Mouse (Mus musculus) large intestine, adult 2 months (tissue): ENCODE measurements around the gene Sept8. TPM values are rescaled to one million over a fixed set of nuclear protein-coding genes. Genes with fewer than 3 reads are reported as not detected.

ENCODE experiments used
- DNase-seq: peaks from one replicate; pipeline ENCODE4 v3.0.0-alpha.2; 2012; ENCODE audit warnings: low read depth, low spot score
- WGBS: fragments of 180-500 bp; shearing (Covaris S2); methylation state at CpG from one replicate; pipeline ENCODE4 v1.1.7; 2018; 5-methylcytosine and 5-hydroxymethylcytosine counted together
- polyA plus RNA-seq: library from polyadenylated mRNA; depleted of rRNA; stranded (reverse); fragments of >200 nt; gene quantifications from 2 replicates; pipeline ENCODE4 v1.2.3, GENCODE M21; 2012; rRNA removed

Gene Sept8
- 15.1 and 16.0 TPM in 2 replicates for polyA plus RNA-seq

DNA sequence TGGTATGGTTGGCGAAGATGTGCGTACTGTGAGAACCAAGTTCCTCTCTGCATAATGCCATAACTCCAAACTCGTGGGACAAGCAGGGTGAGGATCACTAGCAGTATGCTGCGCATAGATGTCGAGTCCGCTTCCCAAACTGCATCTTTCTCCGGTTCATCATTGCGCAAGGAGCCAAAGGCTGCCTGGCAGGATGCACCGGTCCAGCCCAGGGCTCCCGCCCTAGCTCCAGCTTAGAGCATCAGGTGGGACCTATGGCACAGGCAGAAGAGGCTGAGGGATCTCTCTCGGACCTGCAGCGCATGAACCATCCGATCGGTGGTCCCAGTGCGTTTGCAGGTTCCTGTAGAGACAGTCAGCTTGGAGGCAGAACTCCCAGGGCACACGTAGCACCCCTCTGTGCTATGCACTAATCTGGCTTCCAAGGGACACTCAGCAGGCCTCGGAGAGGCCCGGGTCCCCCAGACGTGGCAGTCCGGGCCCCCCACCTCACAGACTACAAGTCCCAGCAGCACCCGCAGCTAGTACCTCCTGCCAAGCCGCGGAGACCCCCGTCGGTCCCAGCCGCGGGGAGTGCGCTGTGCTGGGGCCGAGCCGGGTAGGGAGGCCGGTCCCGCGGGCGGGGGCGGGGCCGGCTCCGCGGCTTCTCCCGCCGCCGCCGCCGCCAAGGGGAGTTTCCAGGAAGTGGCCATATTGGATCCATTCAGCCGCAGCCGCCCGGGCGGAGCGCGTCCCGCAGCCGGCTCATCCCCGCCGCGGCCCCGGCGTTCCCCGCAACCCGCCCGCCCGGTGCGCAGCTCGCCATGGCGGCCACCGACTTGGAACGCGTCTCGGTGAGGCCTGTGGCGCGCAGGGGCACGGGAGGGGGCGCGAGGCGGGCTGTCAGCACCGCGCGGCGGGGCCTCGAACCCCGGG lies at the start of gene Sept8:
TSS of gene Sept8 (plus strand) at position 51 of the 915 bp plus-strand sequence.
- DNase-seq = peak; percentile 16
- WGBS = 7% methylated on average over 72 of the region's 79 CpGs

DNA sequence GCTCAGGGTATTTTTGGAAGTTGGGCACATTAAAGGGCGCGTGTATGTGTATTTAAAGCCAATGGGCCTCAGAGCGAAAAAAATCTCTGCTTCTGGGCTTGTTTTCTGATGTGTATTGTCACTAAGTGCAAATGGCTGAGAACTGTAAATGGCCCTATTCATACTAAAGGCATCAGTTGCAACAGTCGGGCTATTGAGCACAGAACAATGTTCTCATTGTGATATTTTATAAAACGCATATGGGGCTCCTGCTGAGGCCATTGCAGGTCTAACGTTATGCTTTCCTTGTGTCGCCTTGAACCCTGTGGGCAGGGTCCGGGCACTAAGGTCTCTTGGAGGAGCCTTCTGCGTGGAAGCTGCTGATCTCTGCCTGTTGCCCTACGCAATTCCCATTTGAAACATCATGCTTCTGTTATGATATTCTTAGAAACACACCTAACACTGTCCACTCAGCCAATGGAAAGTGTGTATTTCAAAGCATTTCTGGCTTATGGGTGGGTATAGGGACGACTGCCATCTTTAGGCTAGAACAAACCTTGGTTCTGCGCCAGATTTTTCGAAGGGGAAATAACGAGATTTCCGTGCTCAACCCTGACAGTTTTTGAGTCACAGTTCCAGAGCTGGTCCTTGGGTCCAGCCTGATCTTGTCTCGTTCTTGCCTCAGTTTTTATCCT lies 49.6 kb upstream of the Sept8 start:
- 24% methylated on average over 16 of the region's 16 CpGs for WGBS
- DNase-seq = no peak

DNA sequence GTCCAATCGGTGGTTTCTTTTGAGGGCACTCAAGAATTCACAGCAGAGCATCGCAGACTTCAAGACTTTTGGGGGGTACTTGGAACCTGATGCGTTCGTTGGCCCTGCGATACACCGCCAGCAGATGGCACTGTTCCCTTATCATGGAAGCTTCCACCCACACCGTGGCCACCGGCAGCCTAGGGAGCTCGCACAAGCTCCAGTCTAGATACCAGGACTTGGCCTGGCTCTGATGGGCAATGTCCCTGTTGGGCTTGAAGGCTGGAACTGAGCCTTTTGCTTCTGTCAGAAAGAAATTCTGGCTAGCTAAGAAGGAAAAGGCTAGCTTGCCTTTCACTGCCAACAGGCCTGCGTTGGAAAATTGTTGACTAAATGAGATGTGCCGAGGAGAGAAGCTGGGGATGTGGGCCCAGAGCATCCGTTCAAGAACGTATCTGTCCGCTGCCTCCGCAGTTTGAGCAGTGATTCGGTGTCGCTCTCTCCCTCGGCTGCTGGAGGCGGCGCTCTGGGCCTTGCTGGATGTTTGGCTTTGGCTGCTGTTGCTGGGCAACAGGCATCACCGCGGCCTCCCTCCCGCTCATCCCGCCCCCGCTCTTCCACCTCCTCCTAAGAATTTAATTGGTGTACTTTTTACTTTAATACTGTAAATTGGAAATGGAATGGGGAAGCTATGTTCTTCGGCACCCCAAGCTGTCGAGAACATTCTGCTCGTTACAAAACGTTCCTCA lies 48.9 kb upstream of the Sept8 start, which contains the start of gene Gm9837:
TSS of gene Gm9837 (minus strand) at position 512 of the 728 bp plus-strand sequence.
- DNase-seq = no peak
- 6% methylated on average over 29 of the region's 29 CpGs for WGBS

DNA sequence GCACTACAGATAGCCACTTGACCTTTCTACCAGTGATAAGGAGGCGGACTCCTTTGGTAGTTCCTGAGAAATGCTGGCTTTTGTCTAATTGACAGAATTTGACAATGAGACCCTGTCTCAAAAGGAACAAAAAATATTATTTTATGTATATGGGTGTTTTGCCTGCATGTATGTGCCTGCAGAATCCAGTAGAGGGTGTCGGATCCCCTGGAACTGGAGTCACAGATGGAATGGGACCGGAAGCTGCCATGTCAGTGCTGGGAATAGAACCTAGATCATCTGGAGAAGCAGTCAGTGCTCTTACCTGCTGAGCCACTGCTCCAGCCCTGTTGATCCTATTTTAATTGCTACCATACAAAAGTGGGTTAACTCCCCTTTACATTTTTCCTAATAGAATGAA lies 46.3 kb upstream of the Sept8 start:
- no peak for DNase-seq

DNA sequence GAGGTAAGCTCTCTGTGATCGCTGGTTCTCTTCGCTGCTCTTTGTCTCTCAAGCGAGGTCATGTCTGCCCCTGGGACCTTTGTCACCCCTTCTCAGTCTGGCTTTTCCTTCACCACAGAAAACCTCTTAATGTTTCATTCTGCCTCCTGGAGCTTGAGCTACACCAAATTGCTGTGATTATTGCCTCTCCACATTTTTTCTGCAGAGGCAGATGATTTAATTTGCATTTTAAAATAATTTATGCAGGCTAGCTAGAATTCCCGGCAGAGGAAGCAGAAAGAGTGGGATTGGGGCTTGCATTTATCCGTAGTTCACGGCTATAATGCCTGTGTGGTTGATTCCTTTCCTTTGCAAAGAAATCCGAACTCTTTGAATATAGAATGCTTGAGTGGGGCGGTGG lies 43.4 kb upstream of the Sept8 start:
- 41% methylated on average over 8 of the region's 8 CpGs for WGBS
- DNase-seq = no peak

More for the DNA sequence above, 46.3 kb upstream of the Sept8 start:
- WGBS = 70% methylated on average over 3 of the region's 3 CpGs

DNA sequence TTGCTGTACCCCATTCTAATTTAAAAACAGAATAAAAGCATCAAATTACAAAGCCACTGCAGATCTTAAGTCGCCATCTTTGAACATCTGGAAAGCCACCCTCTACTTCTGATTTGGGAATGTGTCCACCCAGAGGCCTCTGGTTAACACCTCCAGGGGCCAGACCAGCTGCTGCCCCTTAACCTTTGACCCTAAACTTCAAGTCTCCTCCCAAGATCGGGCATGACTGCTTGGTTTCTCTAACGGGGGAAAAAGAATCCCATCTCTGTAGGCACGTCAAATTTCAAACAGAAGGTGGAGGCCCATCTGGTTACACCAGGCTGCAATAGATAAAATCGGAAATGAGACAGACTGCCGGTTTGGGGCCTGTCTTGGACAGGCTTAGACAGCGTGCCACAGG lies 41.2 kb upstream of the Sept8 start:
- WGBS = 79% methylated on average over 7 of the region's 7 CpGs

DNA sequence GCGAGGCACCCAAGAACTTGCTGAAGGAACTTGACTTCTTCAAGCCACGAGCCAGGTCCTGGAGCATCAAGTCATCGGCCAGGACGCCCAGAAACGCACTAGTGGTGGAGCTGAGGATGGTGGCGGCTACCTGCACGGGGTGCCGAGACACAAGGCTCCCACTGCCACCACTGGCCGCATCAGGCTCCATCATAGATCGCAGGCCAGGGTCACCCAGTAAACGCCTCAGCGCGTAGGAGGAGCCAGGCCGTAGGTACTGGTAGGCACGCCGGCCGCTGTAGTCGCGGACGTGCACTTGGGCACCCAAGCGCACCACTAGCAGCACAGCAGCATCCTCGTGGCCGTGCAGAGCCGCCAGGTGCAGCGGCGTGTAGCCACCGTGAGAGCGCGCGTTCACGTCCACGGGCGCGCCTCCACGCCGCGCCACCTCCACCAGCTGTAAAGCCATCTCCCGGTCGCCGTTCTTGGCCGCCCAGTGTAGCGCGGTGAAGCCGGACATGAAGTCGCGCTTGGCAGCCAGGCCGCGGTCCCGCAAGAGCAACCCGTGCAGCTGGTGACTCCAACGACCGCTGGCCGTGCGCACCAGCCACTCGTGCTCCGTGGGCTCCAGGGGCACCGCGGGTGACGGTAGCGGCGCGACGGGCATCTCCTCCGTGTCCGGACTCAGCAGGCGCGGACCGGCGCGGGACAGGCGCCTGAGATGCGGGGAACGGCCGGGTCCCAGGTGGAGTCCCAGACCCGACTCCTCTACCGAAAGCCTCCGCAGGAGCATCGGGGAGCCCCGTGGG lies 40.5 kb upstream of the Sept8 start:
- 8% methylated on average over 79 of the region's 79 CpGs for WGBS
- no peak for DNase-seq

More for the DNA sequence above, 41.2 kb upstream of the Sept8 start:
- no peak for DNase-seq

DNA sequence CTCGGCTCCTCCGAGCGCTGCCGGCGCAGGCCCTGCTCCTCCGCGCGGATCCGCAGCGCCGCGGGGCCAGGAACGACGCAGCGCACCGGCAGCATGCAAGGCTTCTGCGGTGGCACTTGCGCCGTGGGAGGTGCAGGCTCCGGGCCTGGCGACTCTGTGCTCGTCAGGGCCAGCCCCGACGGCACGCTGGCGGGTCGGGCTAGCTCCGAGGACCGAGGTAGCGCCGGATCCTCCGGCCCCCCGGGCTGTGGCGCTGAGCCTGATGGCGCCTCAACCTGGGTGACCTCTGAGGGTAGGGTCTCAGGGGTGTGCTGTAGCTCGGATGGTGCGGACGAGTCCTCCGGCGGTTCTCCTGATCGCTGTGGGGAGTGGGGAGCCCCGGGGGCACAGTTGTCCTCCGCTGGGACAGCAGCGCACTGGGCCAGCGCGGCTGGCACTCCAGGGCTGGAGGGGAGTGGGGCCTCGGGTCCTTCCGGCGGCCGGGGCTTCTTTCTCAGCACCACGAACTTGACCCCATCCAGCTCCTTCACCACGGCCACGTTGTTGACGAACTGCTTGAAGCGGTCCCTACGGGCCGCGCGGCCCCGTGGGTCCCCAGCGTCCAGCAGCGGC lies 39.8 kb upstream of the Sept8 start:
- 1% methylated on average over 62 of the region's 62 CpGs for WGBS
- DNase-seq = no peak

DNA sequence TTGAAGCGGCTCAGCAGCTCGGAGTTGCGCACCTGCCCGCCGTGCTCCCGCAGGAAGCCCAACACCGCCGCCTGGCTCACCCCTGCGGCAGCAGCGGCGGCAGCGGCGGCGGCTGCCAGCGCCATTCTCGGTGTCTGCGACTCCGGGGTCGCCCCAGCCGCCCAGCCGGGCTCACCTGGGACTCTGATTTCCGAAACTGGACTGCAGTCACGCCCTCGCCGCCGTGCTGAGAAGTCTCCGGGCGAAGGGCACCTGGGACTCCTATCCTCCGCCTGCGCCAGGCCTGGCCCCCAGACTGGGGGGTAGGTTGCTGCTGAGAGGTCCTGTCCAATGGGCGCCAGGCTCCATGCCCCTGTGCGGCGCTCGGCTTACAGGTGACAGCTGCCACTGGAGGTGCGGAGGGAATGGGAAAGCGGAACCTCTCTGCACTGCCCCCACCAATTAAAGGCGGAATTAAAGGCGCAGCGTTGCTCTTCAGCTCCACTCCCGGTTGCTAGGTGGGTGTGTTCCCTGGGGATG lies 39.2 kb upstream of the Sept8 start, which contains the start of the genes Gm9945 and Sowaha:
TSS of gene Gm9945 (plus strand) at position 384 of the 519 bp plus-strand sequence.
TSS of gene Sowaha (minus strand) at position 492 of the 519 bp plus-strand sequence.
- 3% methylated on average over 40 of the region's 40 CpGs for WGBS
- peak; percentile 40 for DNase-seq

DNA sequence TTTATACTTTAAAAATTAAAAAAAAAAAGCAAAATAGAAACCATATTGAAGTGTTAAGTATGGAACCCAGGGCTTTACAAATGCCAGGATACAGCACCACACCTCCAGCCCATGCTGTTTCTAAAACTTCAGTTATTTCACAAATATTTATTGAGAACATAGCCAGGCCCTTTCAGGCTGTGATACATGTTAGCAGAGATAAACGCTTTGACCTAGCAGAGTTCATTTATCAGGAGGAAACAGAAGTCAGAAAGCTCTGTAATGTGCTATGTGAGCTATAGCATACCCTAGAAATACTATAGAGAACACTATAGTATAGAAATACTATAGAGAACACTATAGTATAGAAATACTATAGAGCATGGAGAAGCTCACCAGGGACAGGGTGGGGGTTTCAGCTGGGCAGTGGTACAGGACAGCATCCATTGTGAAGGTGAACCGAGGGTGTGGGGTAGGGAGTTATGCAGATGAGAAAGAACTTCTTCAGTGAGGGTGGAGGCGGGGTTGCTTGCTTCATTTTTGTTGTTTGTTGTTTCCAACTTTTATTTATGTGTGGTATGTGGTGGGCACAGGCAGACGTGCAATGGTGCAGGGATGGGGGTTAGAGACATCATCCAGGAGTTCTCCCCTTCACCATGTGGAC lies 37.8 kb upstream of the Sept8 start:
- WGBS = 91% methylated on average over 4 of the region's 4 CpGs
- no peak for DNase-seq

DNA sequence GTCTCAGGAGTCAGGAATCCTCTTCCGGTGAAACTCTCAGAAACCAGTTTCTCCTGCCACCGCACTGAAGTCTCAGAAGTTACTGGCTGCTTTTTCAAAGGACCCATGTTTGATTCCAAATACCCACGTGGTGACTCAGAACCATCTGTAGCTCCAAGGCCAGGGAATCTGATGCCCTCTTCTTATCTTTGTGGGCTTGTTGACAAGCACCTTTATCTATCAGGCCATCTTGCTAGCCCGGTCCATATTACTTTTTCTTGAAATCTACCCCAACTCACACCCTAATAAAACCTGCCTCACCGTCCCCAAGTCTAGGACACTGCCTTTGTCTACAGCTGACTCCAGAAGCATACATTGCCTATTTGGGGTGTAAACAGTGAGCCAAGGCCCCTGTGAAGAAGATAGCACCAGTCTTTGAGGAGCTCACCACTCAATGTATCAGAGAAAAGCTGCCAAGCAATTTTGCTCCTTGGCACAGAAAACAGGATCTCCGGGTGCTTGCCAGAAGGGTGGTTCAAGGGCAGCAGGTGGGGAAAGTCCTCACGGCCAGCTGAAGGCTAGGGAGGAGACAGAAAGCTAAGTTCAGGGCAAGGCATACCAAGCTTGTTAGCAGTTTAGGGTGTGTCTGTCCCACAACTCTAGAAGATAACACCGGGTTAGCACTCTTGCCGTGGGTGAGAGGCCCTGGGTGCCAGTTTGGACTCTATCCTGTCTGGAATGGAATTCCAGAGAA lies 35.7 kb upstream of the Sept8 start:
- WGBS = 36% methylated on average over 9 of the region's 9 CpGs
- DNase-seq = peak; percentile 51

DNA sequence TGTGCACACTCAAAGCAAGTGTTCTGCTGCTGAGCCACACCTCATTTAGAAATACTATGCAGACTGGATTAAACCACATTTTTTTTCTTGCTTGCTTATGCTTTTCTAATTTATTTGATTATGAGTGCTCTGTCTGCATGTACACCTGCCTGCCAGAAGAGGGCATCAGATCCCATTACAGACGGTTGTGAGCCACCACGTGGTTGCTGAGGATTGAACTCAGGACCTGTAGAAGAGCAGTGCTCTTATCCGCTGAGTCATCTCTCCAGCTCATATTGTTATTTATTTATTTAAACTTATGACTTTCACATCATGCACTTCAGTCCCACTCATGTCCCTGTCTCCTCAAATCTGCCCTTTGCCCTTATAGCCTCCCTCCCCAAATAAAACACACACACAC lies 33.3 kb upstream of the Sept8 start:
- no peak for DNase-seq

DNA sequence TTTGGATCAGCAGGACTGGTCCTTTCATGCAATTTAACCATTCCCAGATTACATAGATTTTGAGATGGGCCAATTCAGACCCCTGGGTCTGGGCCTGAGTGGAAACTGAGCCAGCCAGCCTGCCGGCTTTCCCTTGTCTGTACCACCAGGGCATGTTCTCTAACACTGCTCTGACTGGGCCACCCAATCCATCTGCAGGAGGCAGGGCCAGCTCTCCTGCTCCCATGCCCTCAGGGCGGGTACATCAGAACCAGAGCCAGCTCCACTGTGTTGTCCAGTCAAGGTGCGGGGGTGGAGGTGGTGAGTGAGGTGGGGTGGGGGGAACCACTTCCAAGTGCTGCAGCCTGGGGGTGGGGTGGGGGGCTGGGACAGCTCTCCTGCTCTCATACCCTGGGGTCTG lies 32.7 kb upstream of the Sept8 start:
- no peak for DNase-seq
- 88% methylated on average over 3 of the region's 3 CpGs for WGBS

More for the DNA sequence above, 33.3 kb upstream of the Sept8 start:
- WGBS = 35% methylated on average over 3 of the region's 3 CpGs

DNA sequence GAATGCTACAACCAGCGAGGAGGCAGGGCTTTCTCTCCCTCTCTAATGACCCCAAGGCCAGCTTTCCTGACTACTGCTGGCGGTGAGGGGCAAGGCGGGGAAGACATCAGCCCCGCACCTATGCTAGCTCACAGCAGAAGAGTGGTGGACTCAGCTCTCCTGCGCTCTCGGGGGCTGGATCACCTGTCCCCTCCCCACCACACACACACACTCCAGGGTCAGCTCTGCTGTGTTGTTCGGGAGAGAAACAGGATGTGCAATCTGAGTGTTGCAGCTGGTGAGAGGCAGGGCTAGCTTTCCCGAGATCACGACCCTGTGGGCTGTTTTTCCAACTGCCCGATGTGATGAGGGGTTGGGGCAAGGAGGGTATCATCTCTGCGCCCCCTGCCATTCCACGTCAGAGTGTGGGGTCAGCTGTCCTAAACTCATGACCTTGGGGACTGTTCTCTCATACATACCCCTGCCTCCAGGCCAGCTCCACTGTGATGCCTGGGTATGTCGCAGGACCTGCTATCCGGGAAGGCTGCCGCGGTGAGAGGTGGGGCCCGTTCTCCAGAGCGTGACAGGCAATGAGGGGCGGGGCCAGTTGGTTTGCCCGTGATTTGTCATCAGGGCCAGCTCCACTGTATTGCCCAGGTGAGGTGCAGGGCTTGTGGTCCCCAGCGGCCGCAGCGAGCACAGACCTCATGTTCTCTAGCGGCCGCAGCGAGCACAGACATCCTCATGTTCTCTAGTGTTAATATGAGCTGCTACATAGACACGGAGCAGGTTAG lies 32.0 kb upstream of the Sept8 start:
- no peak for DNase-seq
- 17% methylated on average over 27 of the region's 27 CpGs for WGBS

DNA sequence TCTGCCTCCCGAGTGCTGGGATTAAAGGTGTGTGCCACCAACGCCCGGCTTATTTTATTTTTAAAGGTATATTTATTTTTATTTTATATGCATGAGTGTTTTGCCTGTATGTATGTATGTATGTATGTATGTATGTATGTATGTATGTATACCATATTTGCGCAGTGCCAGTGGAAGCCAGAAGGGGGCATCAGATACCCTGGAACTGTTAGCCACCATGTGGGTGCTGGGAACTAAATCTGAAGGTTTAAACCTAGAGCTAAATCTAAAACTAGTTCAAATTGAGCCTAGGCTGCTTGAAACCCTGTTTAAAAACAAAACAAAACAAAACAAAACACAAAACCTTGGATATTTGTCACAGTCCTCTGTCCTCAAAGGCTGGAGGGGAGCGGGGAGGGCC lies 30.1 kb upstream of the Sept8 start:
- 98% methylated on average over 5 of the region's 5 CpGs for WGBS
- no peak for DNase-seq

DNA sequence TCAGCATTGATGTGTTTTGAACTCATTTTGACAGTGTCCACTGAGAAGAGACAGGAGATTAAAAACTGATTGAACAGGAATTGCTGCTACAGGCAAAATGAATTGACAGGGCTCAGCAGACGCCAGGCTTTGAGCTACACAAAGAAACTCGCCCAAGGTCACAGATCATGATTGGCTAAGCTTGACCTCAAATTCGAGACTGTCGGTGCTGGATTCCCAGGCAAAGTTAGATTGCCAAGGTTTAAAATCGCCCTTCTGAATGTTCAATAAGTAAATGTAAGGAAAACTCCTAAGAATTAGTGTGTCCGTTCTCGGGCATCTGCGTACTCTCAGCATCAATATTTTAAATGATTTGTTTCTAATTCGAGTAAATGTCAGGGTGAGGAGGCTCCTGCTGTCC lies 29.6 kb upstream of the Sept8 start:
- 89% methylated on average over 9 of the region's 9 CpGs for WGBS
- DNase-seq = no peak

DNA sequence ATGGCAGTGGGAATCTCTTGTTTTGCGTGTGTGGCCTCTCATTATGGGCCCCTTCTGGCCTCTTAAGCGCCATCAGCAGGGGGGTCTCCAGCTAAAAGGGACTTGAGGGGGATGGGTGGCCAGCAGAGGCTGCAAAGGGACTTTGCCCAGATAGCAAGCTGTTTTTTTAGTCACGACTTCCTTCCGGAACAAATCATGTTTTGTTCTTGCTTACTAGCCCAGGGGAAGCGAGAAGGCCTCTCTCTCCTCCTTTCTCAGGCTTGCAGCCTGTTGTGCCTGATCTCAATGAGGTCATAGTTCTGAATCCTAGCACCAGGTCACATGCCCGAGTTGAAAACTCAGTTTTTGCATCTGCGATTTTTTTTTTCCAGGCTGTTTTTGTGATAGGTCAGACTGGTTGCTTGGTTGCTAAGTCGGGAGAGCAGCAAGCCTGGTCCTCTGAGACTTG lies 27.1 kb upstream of the Sept8 start:
- no peak for DNase-seq
- 31% methylated on average over 8 of the region's 8 CpGs for WGBS
